Mouse (Mus musculus): ENCODE measurements around the gene Tspear. TPM values are rescaled to one million over a fixed set of nuclear protein-coding genes. Genes with fewer than 3 reads are reported as not detected.

The Tspear gene
- total and polyA plus RNA-seq, 2 experiments = 0.09 to 0.12 TPM

- peaks cover 3% of the 10 kb centered on the region; the same call in 1 of the 2 replicates for H3K79me2 ChIP-seq (ENCODE audit: control insufficient read depth, insufficient read depth, low read length)
- H3K36me3 ChIP-seq (ENCODE audit: control insufficient read depth, insufficient read depth, low read length) = no peaks in the 10 kb centered on the region
- peaks cover 26% of the 10 kb centered on the region for H3K4me1 ChIP-seq (ENCODE audit: control insufficient read depth, insufficient read depth, low read length)
- H3K9ac ChIP-seq (ENCODE audit: low read depth, low read length) = peak overlapping the region; percentile 35
- peak overlapping the region; percentile 86 for H3K4me3 ChIP-seq (ENCODE audit: insufficient read depth, low read depth, low read length)
- TF ChIP-seq POLR2A (IDR thresholded peaks at IDR 0.05; ENCODE audit: extremely low read depth, insufficient read depth, low read length) = no peak
- TF ChIP-seq CTCF (IDR thresholded peaks at IDR 0.05; ENCODE audit: low read depth, low read length) = no peak
- peak; percentile 67 for DNase-seq (ENCODE audit: extremely low read depth, low read depth, low spot score)
- H3K27ac ChIP-seq (replicated peaks; ENCODE audit: insufficient read depth, low read depth, low read length) = peak overlapping the region; percentile 1; the same call in 1 of the 2 replicates
- 4% methylated on average over 35 of the region's 35 CpGs for WGBS
- no peaks in the 10 kb centered on the region for H3K27me3 ChIP-seq (ENCODE audit: control insufficient read depth, insufficient read depth, low read length)
Observed at GRCm38 (mm10) chr10:77902894-77903715, 216.7 kb downstream of the Tspear start.

GRCm38 (mm10) chr10:77912605-77913004 lies 226.2 kb downstream of the Tspear start:
- no peak overlapping the region for H3K4me3 ChIP-seq (ENCODE audit: insufficient read depth, low read depth, low read length)
- H3K36me3 ChIP-seq (ENCODE audit: control insufficient read depth, insufficient read depth, low read length) = no peaks in the 10 kb centered on the region
- no peak overlapping the region for H3K9ac ChIP-seq (ENCODE audit: low read depth, low read length)
- no peaks in the 10 kb centered on the region for H3K27me3 ChIP-seq (ENCODE audit: control insufficient read depth, insufficient read depth, low read length)
- no peaks in the 10 kb centered on the region for H3K79me2 ChIP-seq (ENCODE audit: control insufficient read depth, insufficient read depth, low read length)
- H3K4me1 ChIP-seq (ENCODE audit: control insufficient read depth, insufficient read depth, low read length) = no peaks in the 10 kb centered on the region
- no peak overlapping the region for H3K27ac ChIP-seq (replicated peaks; ENCODE audit: insufficient read depth, low read depth, low read length)
- 31% methylated on average over 7 of the region's 7 CpGs for WGBS
- TF ChIP-seq CTCF (IDR thresholded peaks at IDR 0.05; ENCODE audit: low read depth, low read length) (no peak), POLR2A (IDR thresholded peaks at IDR 0.05; ENCODE audit: extremely low read depth, insufficient read depth, low read length) (no peak)
- DNase-seq (ENCODE audit: extremely low read depth, low read depth, low spot score) = no peak

- Histone ChIP-seq H3K27me3 (ENCODE audit: control insufficient read depth, insufficient read depth, low read length) (no peaks in the 10 kb centered on the region), H3K9ac (ENCODE audit: low read depth, low read length) (no peak overlapping the region), H3K27ac (replicated peaks; ENCODE audit: insufficient read depth, low read depth, low read length) (no peak overlapping the region), H3K79me2 (ENCODE audit: control insufficient read depth, insufficient read depth, low read length) (no peaks in the 10 kb centered on the region), H3K4me1 (ENCODE audit: control insufficient read depth, insufficient read depth, low read length) (no peaks in the 10 kb centered on the region), H3K36me3 (ENCODE audit: control insufficient read depth, insufficient read depth, low read length) (no peaks in the 10 kb centered on the region), H3K4me3 (ENCODE audit: insufficient read depth, low read depth, low read length) (no peak overlapping the region)
- DNase-seq (ENCODE audit: extremely low read depth, low read depth, low spot score) = no peak
- 79% methylated on average over 4 of the region's 4 CpGs for WGBS
- no peak for TF ChIP-seq CTCF (IDR thresholded peaks at IDR 0.05; ENCODE audit: low read depth, low read length)
Observed at GRCm38 (mm10) chr10:77913292-77913691, 226.9 kb downstream of the Tspear start.

GRCm38 (mm10) chr10:77916636-77917335 lies 230.4 kb downstream of the Tspear start:
- Histone ChIP-seq H3K4me1 (ENCODE audit: control insufficient read depth, insufficient read depth, low read length) (no peaks in the 10 kb centered on the region), H3K27me3 (ENCODE audit: control insufficient read depth, insufficient read depth, low read length) (no peaks in the 10 kb centered on the region), H3K9ac (ENCODE audit: low read depth, low read length) (no peak overlapping the region), H3K79me2 (ENCODE audit: control insufficient read depth, insufficient read depth, low read length) (no peaks in the 10 kb centered on the region), H3K36me3 (ENCODE audit: control insufficient read depth, insufficient read depth, low read length) (no peaks in the 10 kb centered on the region), H3K27ac (replicated peaks; ENCODE audit: insufficient read depth, low read depth, low read length) (no peak overlapping the region), H3K4me3 (ENCODE audit: insufficient read depth, low read depth, low read length) (no peak overlapping the region)
- peak; percentile 19 for DNase-seq (ENCODE audit: extremely low read depth, low read depth, low spot score)
- TF ChIP-seq POLR2A (IDR thresholded peaks at IDR 0.05; ENCODE audit: extremely low read depth, insufficient read depth, low read length) (no peak), CTCF (IDR thresholded peaks at IDR 0.05; ENCODE audit: low read depth, low read length) (peak; percentile 92)
- 52% methylated on average over 8 of the region's 8 CpGs for WGBS

GRCm38 (mm10) chr10:77921009-77921408 lies 234.6 kb downstream of the Tspear start:
- H3K9ac ChIP-seq (ENCODE audit: low read depth, low read length) = no peak overlapping the region
- 24% methylated on average over 5 of the region's 5 CpGs for WGBS
- no peak for DNase-seq (ENCODE audit: extremely low read depth, low read depth, low spot score)
- H3K36me3 ChIP-seq (ENCODE audit: control insufficient read depth, insufficient read depth, low read length) = no peaks in the 10 kb centered on the region
- no peak overlapping the region for H3K4me3 ChIP-seq (ENCODE audit: insufficient read depth, low read depth, low read length)
- H3K4me1 ChIP-seq (ENCODE audit: control insufficient read depth, insufficient read depth, low read length) = no peaks in the 10 kb centered on the region
- no peaks in the 10 kb centered on the region for H3K27me3 ChIP-seq (ENCODE audit: control insufficient read depth, insufficient read depth, low read length)
- H3K27ac ChIP-seq (replicated peaks; ENCODE audit: insufficient read depth, low read depth, low read length) = no peak overlapping the region
- no peak for TF ChIP-seq POLR2A (IDR thresholded peaks at IDR 0.05; ENCODE audit: extremely low read depth, insufficient read depth, low read length)
- no peak for TF ChIP-seq CTCF (IDR thresholded peaks at IDR 0.05; ENCODE audit: low read depth, low read length)
- H3K79me2 ChIP-seq (ENCODE audit: control insufficient read depth, insufficient read depth, low read length) = no peaks in the 10 kb centered on the region
